Mouse (Mus musculus): ENCODE data around the gene Nodal.
"Not testable (repeated sequence)": the region's sequence is repeated elsewhere in the genome, so short reads cannot be mapped to it uniquely, and the experiment has no call there.

Nodal gene

DNA sequence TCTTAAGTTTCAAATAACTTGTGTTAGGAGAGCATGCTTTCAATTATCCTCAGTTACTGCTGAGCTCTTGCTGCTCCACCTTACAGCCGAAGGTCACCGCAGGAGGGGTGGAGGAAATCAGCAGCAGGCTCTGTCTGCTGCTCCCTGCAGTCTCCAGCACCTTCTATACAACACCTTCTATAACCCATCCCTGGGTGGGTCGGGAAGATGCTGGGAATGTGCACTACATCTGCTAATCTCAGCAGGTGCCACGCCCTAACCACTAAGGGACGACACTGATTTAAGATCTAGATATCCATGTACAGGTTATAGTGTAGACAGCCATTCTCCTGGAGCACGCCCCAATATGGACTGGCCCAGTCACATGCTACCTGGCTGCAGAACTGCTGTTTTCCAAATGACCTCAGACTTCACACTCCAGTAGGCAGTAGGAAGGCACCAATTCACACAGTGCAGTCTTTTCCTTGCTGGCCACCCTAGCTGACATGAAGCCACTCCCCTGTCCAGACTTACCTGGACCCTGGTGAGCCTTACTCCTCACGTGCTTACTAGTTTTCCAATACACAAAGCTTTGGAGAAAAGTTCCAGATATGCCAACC is 22.5 kb downstream of the Nodal start:
- DNase-seq, result no peak

DNA sequence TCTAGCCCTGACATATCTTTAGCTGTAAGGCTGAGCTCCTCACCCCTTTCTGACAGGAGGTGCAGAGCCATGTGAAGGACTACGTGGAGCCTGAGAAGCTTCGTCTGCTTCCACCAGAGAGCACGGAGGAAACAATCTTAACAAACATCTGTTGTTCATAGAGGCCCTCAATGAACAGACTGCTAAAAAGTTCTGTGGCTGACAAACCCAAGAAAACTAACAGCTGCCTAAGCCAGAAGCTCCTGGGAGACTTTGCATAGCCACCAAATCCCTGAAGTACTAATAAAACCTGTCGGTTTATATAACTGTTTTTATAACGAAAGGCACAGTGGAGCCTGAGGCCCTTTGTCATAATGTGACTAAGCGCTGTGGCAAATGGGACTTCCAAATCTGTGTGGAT is 25.7 kb downstream of the Nodal start:
- no peak for DNase-seq

DNA sequence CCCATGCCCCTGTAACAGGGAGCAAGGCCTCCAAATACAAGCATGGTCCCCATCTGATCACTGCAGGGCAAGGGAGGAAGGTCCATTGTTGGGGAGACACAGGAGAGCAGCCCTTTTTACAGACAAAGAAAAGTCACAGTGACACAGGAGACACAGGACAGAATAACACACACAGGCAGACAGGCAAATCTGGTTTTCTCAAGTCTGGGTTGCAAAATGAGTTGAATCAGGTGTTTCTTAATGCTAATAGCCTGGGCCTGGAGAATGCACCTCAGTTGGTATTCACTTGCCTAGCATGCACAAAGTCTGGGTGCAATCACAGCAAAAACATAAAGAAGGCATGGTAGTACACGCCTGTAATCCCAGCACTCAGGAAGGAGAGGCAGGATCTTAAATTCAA is 26.1 kb downstream of the Nodal start:
- DNase-seq, result no peak

DNA sequence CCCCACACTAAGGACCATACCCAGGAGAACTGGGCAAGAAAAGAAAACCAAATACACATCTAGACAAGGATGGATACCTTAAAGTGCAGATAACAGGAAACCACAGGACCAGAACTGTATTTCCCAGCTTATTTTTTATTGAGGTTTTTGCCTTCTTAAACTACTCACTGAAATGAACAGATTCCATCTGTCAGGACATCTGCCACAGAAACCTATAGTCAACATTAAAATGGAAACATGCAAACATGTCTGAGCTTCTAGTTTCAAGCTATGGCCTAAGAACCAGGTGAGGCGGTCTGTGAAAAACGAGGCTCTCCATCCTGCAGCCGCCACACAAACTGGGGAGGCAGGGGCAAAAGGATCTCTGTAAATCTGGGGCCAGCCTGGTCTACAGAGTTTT is 27.2 kb downstream of the Nodal start:
- no peak for DNase-seq

DNA sequence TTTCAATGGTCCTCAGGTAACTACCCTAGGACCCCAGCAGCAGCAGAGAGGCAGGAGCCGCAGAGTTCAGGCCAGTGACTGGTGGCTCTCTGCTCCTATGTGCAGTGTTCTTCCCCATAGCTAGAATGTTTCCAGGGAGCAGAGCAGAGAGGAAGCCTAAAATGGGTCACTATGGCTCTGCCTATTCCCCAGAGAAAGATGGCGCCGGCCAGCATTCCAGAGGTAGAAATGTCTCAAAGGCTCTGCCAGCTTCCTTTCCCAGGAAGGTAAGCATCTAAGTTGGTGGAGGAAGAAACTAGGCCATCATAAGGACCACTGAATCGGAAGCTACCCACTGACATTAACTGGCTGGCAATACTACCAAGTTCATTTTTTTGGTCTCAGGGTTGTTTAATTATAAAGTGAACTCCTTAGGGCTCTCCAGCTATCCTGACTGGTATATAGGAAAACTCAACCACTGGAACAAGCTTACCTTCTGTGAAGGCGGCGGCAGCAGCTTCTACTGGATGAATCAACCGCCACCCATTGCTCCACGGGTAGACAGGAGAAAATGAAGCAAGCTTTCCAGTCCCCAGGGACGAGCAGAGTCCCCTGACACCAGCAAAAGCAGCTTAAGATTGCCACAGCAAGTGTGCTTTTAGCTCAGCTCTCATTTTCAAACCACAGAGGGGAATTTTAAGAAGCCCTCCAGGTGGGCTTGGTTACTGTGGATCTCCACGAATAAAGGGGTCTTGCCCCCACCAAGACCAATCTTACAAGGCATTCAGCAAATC is 30.0 kb downstream of the Nodal start:
- no peak for DNase-seq

DNA sequence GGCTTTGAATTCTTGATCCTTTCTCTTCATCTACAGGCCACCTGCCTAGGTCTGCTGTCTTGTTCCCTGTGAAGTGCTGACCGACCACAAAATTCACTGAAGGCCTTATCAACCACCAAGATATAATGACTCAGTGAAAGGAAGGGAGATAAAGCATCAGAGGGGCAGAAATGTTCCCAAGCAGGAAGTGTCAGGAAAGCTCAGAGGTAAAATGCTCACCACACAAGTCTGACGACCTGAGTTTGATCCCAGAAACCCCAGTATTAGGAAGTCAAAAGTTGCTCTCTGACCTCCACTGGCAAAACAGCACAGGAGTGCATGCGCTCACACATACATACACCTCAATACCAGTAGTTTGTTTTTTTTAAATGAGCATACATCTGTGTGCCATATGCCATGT is 31.1 kb downstream of the Nodal start:
- no peak for DNase-seq

DNA sequence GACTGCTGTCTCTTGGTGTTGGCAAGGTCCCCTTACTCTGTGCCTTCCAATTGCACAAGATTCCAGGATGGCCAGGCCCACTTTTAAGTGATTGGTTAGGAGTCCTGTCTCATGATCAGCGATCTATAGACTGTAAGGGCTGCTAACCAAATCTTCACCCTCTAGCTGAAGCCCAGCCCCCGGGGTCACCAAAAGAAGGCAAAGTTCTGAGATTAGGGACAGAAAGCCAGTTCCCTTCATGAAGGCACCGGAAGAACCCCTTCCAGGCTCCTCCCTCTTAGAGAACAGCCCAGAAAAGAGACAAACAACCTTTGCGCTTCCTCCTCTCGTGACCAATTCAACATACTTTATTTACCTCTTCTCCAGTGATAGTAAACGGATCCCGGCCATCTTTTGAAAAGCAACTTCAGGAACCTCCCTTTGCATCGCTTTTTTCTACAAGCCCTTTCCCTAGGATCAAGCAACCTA is 33.7 kb downstream of the Nodal start:
- DNase-seq, result peak; percentile 40

DNA sequence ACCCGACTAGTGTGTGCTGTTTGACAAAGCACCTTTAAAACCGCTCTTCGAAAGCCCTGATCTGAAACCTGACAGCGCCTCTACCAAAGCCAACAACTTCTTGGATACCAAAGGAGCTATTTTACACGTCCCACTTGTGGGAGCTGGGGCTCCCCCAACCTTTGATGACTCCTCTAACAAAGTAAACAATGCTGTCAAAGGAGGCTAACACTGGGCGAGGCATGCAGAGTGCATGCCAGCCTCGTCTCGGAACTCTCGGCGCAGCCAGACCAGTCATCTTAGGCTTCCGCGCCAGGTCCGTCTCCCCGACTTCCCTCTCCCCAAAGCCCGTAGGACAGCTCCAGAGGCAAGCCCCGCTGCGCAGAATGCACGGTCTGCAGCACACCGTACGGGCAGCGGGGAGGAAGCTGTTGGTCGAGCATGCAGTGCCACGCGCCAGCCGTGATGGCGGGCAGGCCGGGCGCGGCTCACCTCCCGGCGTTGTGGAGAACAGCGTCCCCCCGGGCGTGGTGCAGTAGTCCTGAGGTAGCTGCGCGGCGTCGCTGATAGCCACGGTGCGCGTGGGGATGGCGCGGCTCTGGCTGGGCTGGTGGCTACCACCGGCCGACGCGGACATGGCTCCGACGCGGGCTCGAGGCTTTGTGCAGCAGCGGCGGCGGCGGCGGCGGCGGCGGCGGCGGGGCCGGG is 34.3 kb downstream of the Nodal start:
- peak; percentile 50 for DNase-seq

DNA sequence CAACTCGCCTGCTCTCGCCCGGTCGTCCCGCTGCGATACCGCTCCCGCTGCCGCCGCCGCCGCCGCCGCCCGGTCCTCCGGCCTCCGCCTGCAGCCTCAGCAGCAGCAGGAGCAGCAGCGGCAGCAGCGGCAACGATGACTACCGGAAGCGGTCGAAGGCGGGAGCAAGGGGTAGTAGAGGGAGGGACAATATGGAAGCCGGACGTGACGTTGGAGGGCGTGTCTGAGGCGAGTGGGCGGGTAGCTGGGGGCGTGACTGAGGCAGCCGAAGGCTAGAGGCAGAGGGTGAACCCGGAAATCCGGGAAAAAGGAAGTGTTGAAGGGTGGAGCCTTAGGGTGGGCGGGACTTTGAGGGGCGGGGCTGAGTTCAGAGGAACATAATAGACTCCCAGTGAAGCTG is 34.9 kb downstream of the Nodal start, which contains the start of gene Eif4ebp2:
TSS of gene Eif4ebp2 (minus strand) at position 17 of the 400 bp plus-strand sequence.
- peak; percentile 100 for DNase-seq

DNA sequence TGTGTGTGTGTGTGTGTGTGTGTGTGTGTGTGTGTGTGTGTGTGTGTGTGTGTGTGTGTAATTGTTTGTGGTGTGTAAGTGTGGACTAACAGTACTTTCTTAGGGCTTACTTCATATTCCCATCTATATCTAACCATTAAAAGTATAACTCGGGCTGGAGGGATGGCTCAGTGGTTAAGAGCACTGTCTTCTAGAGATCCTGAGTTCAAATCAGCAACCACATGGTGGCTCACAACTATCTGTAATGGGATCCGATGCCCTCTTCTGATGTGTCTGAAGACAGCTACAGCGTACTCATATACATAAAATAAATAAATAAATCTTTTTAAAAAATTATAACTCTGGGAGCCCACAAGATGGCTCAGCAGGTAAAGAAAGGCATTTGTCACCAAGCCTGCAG is 35.4 kb downstream of the Nodal start:
- DNase-seq, result not testable (repeated sequence)

DNA sequence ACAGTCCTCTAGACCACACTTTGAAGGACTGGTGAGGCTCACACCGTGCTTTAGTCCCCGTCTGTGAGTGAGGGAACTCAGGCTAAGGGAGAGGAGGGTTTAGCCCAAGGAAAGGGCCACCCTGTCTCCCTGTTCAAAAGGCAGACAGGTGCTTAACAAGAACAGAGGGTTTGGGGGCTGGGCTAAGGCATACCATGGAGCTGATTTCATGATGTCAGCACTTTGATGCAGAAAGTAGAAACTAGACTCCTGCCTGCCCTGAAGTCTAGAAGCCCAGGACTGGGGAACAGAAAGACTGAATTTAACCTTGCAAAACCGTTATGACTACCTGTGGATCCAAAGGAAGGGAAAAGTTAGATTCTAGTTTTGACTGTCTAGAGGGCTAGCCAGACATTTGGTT is 39.4 kb downstream of the Nodal start:
- DNase-seq, result no peak

DNA sequence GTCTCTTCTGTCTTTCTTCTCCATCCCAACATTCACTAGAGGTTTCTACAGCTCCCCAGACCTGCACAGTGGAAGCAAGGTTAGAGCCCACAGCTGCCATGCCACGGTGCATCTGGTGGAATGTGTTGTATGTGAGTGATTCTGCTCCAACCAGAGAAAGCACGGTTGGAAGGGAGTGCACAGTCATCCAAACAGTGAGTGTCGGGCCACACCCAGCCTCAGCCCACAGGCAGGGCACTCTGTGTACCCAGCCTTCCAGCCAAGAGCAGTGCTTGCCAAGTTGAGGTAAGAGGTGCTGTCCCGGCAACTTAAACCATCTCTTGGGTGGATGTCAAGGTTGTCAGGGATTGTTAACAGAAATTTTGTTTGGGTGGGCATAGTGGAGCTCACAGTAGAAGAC is 47.2 kb downstream of the Nodal start:
- no peak for DNase-seq

DNA sequence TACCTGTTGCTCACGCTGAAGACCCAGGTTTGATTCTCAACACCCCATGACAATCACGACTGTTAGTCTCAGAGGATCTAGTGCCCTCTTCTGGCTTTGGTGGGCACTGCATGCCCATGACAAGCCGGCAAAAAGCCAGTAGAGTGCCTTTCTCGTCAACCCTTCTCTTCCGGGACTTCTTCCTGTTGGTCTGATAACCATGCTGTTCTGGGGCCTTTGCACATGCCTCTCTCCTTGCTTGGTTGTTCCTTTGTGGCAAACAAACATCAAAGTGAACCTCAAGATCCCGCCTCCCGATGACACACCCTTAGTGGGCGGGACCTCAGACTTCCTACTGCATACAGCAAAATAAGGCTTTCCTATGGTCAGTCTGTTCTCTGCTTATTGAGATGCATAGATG is 48.5 kb downstream of the Nodal start:
- DNase-seq, result peak; percentile 44

DNA sequence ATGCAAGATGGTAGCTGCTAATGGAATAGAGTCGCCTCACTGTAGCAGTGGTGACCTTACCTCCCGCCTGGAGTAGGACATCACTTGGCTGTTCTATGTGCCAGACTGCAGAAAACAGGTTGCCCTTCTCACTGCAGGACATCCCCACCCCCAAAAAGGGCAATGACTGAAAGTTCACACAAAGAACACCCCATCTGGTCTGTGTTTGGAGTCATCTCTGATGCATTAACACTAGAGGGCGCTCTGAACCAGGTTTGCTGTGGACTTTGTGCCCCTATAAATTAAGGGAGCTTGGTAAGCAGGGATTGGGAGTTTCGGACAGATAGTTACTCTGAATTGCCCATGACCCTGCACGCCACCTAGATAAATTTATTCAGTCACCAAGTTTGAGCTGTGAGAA is 49.1 kb downstream of the Nodal start:
- no peak for DNase-seq

DNA sequence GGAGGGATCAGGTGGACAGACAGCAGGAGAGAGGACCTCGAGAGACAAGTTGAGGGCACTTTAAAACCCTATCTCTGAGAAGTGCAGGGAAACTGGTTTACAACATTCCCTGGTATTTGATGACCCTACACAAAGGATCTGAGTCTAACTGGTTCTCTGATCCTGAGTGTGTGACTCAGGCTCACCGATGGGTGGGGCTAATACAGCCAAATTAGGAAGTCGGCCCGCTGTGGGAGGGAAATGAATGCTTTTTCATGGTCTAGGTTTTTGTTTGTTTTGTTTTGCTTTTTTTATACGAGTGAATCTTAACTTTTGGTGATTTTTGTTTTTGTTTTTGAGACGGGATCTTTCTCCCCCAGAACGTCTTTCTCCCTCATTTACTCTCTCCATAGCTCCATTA is 51.1 kb downstream of the Nodal start:
- DNase-seq, result no peak

DNA sequence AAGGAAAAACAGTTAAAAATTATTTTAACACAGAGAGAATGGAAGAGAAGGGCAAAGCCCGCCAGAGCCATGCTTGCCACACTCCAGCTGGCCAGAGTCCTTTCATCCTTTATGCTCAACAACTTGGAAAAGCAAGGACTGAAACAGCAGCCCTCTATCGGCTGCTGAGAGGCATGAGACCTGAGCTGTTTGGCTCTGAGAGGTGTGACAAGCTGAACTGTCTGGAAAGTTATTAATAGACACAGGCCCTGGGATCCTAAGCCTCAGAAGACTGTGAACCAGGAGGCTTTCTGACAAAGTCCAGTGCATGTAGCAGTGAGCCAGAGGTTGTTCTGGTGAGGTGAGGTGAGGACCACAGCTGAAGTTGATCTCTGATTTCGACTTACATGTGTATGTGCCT is 55.9 kb downstream of the Nodal start:
- no peak for DNase-seq

DNA sequence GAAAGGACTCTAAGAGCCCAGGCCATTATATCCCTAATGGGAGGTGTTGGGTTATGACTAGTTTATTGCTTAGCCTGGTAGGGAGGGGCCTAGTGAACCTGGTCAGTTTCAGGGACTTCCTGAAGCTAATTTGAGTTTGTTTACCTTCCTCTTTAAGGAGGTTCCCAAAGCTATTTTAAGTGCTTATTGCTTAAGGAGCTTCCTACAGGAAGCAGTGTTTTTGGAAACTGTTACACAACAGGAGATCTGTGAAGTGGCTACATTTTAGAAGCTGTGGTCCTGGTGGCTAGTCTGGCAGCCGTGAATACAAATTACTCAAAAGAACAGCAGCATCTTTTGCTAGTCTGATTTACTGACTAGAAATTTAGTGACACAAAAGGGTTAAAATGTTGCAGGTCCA is 56.6 kb downstream of the Nodal start:
- DNase-seq, result no peak
